Mouse (Mus musculus) Patski (cell line): ENCODE data around the gene Gkn1. TPM values are rescaled to one million over a fixed set of nuclear protein-coding genes. Genes with fewer than 3 reads are reported as not detected.

Experiments used
- ATAC-seq: fragments of 100-300 bp; one replicate; pipeline ENCODE4 v1.8.0; 2021
- CTCF ChIA-PET: fragments of 350-600 bp; sonication (Branson Sonifier 250); formaldehyde crosslinking; loops from one replicate; lab custom pipeline; 2022; ENCODE audit warnings: inconsistent platforms; lab: Charles Lee
- POLR2A ChIA-PET: fragments of 350-600 bp; sonication (Branson Sonifier 250); formaldehyde crosslinking; loops from one replicate; lab custom pipeline; 2022; ENCODE audit warnings: antibody characterized with exemption, inconsistent platforms; lab: Charles Lee
- DNase-seq: peaks from one replicate; pipeline ENCODE4 v3.0.0-alpha.2; 2011; ENCODE audit warnings: low read depth, low spot score
- H3K27me3 ChIP-seq: fragments of 371-371 bp; one replicate; pipeline ENCODE4 v1.5.1; 2021
- CTCF ChIP-seq: fragments of 100-300 bp; IDR thresholded peaks from one replicate; pipeline ENCODE4 v1.5.1; 2021
- in situ Hi-C: fragments of 300-500 bp; cut with MboI; formaldehyde crosslinking; loops from 3 replicates; pipeline ENCODE4 v1.11.1; 2018; ENCODE audit warnings: low pct_unique_long_range_greater_than_20kb, mixed read lengths
- polyA plus RNA-seq: library from polyadenylated mRNA; unstranded; gene quantifications from one replicate; pipeline ENCODE4 v1.2.3, GENCODE M21; 2021

The Gkn1 gene
- polyA plus RNA-seq = not detected

DNA sequence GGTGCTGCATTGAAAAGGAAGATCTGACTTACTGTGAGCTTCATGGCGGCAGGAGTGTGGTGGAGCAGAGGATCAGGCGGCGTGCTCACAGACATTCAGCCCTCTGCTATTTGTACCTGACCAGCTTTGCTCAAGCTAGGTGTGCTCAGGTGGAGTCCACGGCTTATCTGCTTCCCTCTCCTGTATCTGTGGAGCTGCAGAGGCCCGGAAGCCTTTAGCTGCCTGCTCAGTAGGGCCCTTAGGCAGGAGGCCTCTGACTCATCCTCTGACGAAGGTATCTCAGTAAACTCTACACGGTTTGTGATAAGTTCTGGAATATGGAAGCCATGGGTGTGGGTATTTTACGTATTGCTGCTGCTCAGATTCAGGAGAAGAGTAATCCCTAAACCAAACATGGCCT lies at the start of gene Gkn1:
Gene Gkn1, minus strand, starts transcription at position 114 of the 400 bp plus-strand sequence.
- POLR2A ChIA-PET = no interaction called here
- DNase-seq (no peak), ATAC-seq (no peak)
- peaks cover 47% of the 10 kb centered on the region for H3K27me3 ChIP-seq
- TF ChIP-seq CTCF = no peak
- in situ Hi-C loops = no loop called here
- CTCF ChIA-PET = no interaction called here

- in situ Hi-C loops = loop anchor here (5.0 kb wide), 3 partner anchors 52 to 267 kb away; no protein-coding TSS in a partner anchor
- ChIA-PET CTCF (interaction anchor here (0.7 to 2.9 kb wide), 14 partner anchors 9 to 272 kb away, joined by 3 to 12 read pairs (median 4); partner anchors contain the start of genes Aplf and Gkn3), POLR2A (interaction anchor here (0.6 kb wide), 1 partner anchor 83 kb away, joined by 6 read pairs; no protein-coding TSS in a partner anchor)
- ATAC-seq (no peak), DNase-seq (no peak)
- H3K27me3 ChIP-seq = no peaks in the 10 kb centered on the region
- TF ChIP-seq CTCF = no peak
Measured at GRCm38 (mm10) chr6:87399886-87400566, 49.3 kb upstream of the Gkn1 start.

GRCm38 (mm10) chr6:87399137-87399536 lies 48.4 kb upstream of the Gkn1 start:
- no peaks in the 10 kb centered on the region for H3K27me3 ChIP-seq
- ChIA-PET POLR2A (no interaction called here), CTCF (interaction anchor here (0.7 to 2.9 kb wide), 11 partner anchors 10 to 273 kb away, joined by 3 to 12 read pairs (median 4); partner anchors contain the start of genes Aplf and Gkn3)
- ATAC-seq = no peak
- peak; percentile 88 for TF ChIP-seq CTCF
- no peak for DNase-seq
- in situ Hi-C loops = loop anchor here (5.0 kb wide), 3 partner anchors 53 to 268 kb away; no protein-coding TSS in a partner anchor

DNA sequence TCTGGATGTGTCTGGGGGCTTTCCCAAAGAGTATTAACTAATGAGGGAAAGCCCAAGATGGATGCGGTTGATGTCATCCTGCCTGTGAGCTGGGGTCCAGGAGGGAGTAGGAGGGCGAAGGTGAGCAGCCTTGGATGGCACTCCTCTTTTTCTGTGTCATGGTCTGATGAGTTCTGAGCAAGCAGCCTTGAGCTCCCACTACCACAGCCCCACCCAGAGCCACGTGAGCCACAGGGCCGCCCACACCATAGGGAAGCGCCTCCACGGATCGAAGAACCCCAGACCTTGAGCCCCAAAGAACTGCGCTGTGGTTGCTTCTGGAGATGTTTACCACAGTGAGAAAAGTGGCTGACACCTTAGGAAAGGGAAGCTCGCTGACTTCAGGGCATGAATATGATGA lies 44.0 kb upstream of the Gkn1 start:
- ATAC-seq (no peak), DNase-seq (no peak)
- CTCF ChIA-PET = no interaction called here
- H3K27me3 ChIP-seq = peaks cover 2% of the 10 kb centered on the region
- TF ChIP-seq CTCF = no peak
- in situ Hi-C loops = loop anchor here (5.0 kb wide), 3 partner anchors 58 to 273 kb away; no protein-coding TSS in a partner anchor
- POLR2A ChIA-PET = no interaction called here

DNA sequence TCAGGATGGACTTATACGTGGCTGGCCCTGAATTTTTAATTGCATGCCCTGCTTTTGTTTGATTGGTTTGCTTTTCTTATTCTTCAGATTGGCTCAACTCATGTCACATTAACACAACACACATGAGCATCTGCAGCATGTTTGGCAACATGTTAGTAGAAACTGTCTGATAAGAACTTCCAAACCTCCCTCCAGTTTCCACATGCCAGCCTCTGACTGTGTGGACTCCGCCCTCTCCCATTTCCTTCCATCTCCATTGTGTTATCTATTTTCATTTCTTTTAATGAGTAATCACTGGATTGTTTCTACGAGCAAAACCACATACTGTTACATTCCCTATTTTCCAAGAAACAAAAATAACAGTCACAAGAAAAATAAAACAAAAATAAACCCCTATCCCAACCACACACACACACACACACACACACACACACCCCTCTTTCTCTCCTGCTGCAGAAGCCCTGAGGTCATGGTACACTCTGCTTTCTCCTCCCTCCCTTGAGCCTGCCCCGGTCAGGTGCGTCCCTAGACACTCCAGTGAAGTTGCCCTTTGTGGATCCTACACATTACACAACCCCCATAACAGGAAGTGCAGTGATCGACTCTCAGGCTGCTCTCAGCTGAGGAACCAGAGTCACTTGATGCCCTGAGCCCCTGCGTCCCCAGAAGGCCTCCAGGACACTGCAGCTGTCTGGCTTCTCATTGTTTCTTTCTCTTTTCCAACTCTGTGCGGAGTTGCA lies 42.9 kb upstream of the Gkn1 start:
- POLR2A ChIA-PET = interaction anchor here (0.6 kb wide), 1 partner anchor 50 kb away, joined by 3 read pairs; no protein-coding TSS in a partner anchor
- no peak for TF ChIP-seq CTCF
- in situ Hi-C loops = no loop called here
- ATAC-seq (no peak), DNase-seq (no peak)
- CTCF ChIA-PET = interaction anchor here (1.2 kb wide), 1 partner anchor 12 kb away, joined by 3 read pairs; no protein-coding TSS in a partner anchor
- H3K27me3 ChIP-seq = peaks cover 3% of the 10 kb centered on the region

- peaks cover 3% of the 10 kb centered on the region for H3K27me3 ChIP-seq
- TF ChIP-seq CTCF = no peak
- ATAC-seq (no peak), DNase-seq (no peak)
- in situ Hi-C loops = loop anchor here (5.0 kb wide), 1 partner anchor 287 kb away; the partner anchor contains the start of gene D6Ertd527e
- CTCF ChIA-PET = interaction anchor here (1.7 to 2.7 kb wide), 2 partner anchors 10 to 131 kb away, joined by 3 to 12 read pairs; no protein-coding TSS in a partner anchor
- POLR2A ChIA-PET = interaction anchor here (0.6 kb wide), 1 partner anchor 58 kb away, joined by 4 read pairs; no protein-coding TSS in a partner anchor
Measured at GRCm38 (mm10) chr6:87389455-87389989, 38.8 kb upstream of the Gkn1 start.

- POLR2A ChIA-PET = no interaction called here
- no peak for ATAC-seq
Measured at GRCm38 (mm10) chr6:87388877-87389276, 38.1 kb upstream of the Gkn1 start, which contains the start of gene Gkn3. Gene Gkn3, minus strand, starts transcription at chr6:87388935.

GRCm38 (mm10) chr6:87386681-87387080 lies 35.9 kb upstream of the Gkn1 start:
- POLR2A ChIA-PET = interaction anchor here (1.4 kb wide), 1 partner anchor 286 kb away, joined by 3 read pairs; no protein-coding TSS in a partner anchor
- H3K27me3 ChIP-seq = peaks cover 7% of the 10 kb centered on the region
- CTCF ChIA-PET = interaction anchor here (0.9 kb wide), 1 partner anchor 286 kb away, joined by 3 read pairs; no protein-coding TSS in a partner anchor
- TF ChIP-seq CTCF = no peak
- in situ Hi-C loops = loop anchor here (5.0 kb wide), 1 partner anchor 284 kb away; the partner anchor contains the start of gene D6Ertd527e
- no peak for ATAC-seq
- DNase-seq = no peak

More at GRCm38 (mm10) chr6:87388877-87389276, 38.1 kb upstream of the Gkn1 start, which contains the start of gene Gkn3:
- DNase-seq = no peak
- CTCF ChIA-PET = interaction anchor here (1.6 to 2.7 kb wide), 2 partner anchors 11 to 47 kb away, joined by 4 to 12 read pairs; no protein-coding TSS in a partner anchor
- in situ Hi-C loops = loop anchor here (5.0 kb wide), 1 partner anchor 287 kb away; the partner anchor contains the start of gene D6Ertd527e
- peaks cover 7% of the 10 kb centered on the region for H3K27me3 ChIP-seq
- TF ChIP-seq CTCF = no peak

DNA sequence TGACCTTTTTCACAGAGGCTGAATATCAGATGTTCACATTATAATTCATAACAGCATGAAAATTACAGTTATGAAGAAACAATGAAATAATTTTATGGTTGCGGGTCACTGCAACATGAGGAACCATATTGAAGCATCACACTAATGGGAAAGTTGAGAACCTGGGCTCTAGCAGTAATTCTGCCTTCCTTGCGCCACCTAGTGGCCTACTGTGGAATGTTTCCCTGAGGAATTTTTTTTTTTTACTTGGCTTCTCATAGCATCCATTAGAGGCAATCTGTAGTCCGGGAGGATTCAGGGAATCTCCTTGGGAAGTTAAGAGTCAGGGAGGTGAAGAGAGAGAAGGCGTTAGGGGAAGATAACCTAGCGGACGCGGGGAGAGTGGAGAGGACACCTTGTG lies 35.5 kb upstream of the Gkn1 start:
- POLR2A ChIA-PET = interaction anchor here (1.4 kb wide), 1 partner anchor 285 kb away, joined by 3 read pairs; no protein-coding TSS in a partner anchor
- in situ Hi-C loops = loop anchor here (5.0 kb wide), 1 partner anchor 284 kb away; the partner anchor contains the start of gene D6Ertd527e
- CTCF ChIA-PET = interaction anchor here (1.8 kb wide), 1 partner anchor 285 kb away, joined by 7 read pairs; no protein-coding TSS in a partner anchor
- ATAC-seq (peak; percentile 36), DNase-seq (peak; percentile 27)
- peaks cover 9% of the 10 kb centered on the region for H3K27me3 ChIP-seq
- peak; percentile 89 for TF ChIP-seq CTCF
